In the genomic region with DNA sequence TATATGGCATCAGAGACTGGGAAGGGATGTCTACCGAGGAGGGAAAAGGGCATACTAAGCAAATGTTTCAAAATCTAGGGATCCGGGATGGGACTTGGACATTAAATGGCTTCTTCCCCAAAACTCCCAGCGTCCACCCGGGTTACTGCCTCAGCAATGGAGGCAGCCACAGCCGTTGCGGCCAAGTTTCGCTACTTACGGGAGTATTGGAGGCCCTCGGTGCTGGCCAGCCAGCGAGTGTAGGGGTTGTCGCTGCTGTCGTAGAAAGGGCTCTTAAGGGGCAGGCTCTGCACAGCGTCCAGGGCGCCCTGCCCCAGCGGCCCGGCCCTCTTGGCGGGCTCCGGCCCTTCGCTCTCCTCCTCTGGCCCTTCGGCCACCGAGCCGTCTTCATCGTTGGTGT, we compare ENCODE assay signal across 9 mouse cellular contexts. TPM values are rescaled to one million over a fixed set of nuclear protein-coding genes. Genes with fewer than 3 reads are reported as not detected.
DNase-seq lines count a peak whose midpoint lies in the region; ATAC-seq and TF ChIP-seq lines count a peak whose summit lies in the region.
"Had no signal": no experiment of that assay in that cellular context is flagged by ENCODE, and none has a peak within 500 bp of the region (broad histone marks: within the 10 kb centered on the region; RNA-seq: fewer than 3 reads in every experiment).

No protein-coding gene starts in this region.

- TF ChIP-seq POLR2A in olfactory bulb, adult 2 months (IDR thresholded peaks at IDR 0.05; ENCODE audit: insufficient read depth, low read depth, low read length) = no peak

- H3K36me3 ChIP-seq in embryonic facial prominence, embryonic 12.5 days = no peaks in the 10 kb centered on the region
- H3K36me3 ChIP-seq in intestine, embryonic 15.5 days = no peaks in the 10 kb centered on the region

- ATAC-seq in embryonic facial prominence, embryonic 12.5 days (ENCODE audit: insufficient number of reproducible peaks, insufficient read depth, low FRiP score, low TSS enrichment) = no peak
- no peak for ATAC-seq in intestine, embryonic 15.5 days
- ATAC-seq in frontal cortex, adult (ENCODE audit: low TSS enrichment) = no peak

- peak overlapping the region; percentile 36 for H3K4me3 ChIP-seq in left cerebral cortex, adult 2 months
- H3K4me3 ChIP-seq in embryonic facial prominence, embryonic 12.5 days = 0 out of 2 replicates have a peak overlapping the region, but pooled peaks have one; percentile 2
- peak overlapping the region; percentile 2; the same call in 1 of the 2 replicates for H3K4me3 ChIP-seq in intestine, embryonic 15.5 days (replicated peaks)
- H3K4me3 ChIP-seq in olfactory bulb, adult 2 months (ENCODE audit: insufficient read depth, low read depth, low read length) = peak overlapping the region; percentile 26

- DNase-seq in left cerebral cortex, adult 2 months (ENCODE audit: extremely low spot score in 1 of 2, low spot score in 2 of 2) = no peak
- no peak for DNase-seq in left cerebral cortex, adult 11 months (ENCODE audit: low spot score)
- DNase-seq in cerebellum, adult 8-10 months = no peak
- no peak for DNase-seq in right cerebral cortex, adult 2 months (ENCODE audit: low spot score in 2 of 2)

- no peak for TF ChIP-seq CTCF in left cerebral cortex, adult 2 months (IDR thresholded peaks at IDR 0.05)
- no peak for TF ChIP-seq CTCF in olfactory bulb, adult 2 months (IDR thresholded peaks at IDR 0.05; ENCODE audit: insufficient read depth, low read depth, low read length)

- peaks cover 91% of the 10 kb centered on the region for H3K27me3 ChIP-seq in embryonic facial prominence, embryonic 12.5 days
- peaks cover 95% of the 10 kb centered on the region for H3K27me3 ChIP-seq in intestine, embryonic 15.5 days (replicated peaks)

- intact Hi-C loops in left cerebral cortex, adult 2 months (cut with DNase I) = loop anchor here (5.0 kb wide), 2 partner anchors 177 to 847 kb away; a partner anchor contains a TSS

- H3K9me3 ChIP-seq in embryonic facial prominence, embryonic 12.5 days = no peaks in the 10 kb centered on the region
- no peaks in the 10 kb centered on the region for H3K9me3 ChIP-seq in intestine, embryonic 15.5 days

- no peak overlapping the region for H3K4me2 ChIP-seq in embryonic facial prominence, embryonic 12.5 days (replicated peaks)
- H3K4me2 ChIP-seq in intestine, embryonic 15.5 days (replicated peaks) = peak overlapping the region; percentile 24; the same call in 1 of the 2 replicates

- H3K9ac ChIP-seq in embryonic facial prominence, embryonic 12.5 days = no peak overlapping the region
- H3K9ac ChIP-seq in intestine, embryonic 15.5 days = no peak overlapping the region

- H3K4me1 ChIP-seq in embryonic facial prominence, embryonic 12.5 days = peaks cover 9% of the 10 kb centered on the region
- H3K4me1 ChIP-seq in intestine, embryonic 15.5 days (replicated peaks) = peaks cover 11% of the 10 kb centered on the region
- peaks cover 11% of the 10 kb centered on the region; the same call in 1 of the 2 replicates for H3K4me1 ChIP-seq in olfactory bulb, adult 2 months (ENCODE audit: control insufficient read depth, insufficient read depth, low read length)

- WGBS in embryonic facial prominence, embryonic 12.5 days = under 1% methylated on average over 23 of the region's 23 CpGs
- WGBS in intestine, embryonic 15.5 days = under 1% methylated on average over 23 of the region's 23 CpGs
- WGBS in olfactory bulb, adult 2 months = 2% methylated on average over 23 of the region's 23 CpGs

- H3K27ac ChIP-seq in left cerebral cortex, adult 2 months = peak overlapping the region; percentile 69
- H3K27ac ChIP-seq in embryonic facial prominence, embryonic 12.5 days = no peak overlapping the region
- H3K27ac ChIP-seq in intestine, embryonic 15.5 days = no peak overlapping the region
- no peak overlapping the region for H3K27ac ChIP-seq in olfactory bulb, adult 2 months (ENCODE audit: insufficient read depth, low read depth, low read length)

RNA-seq across cellular contexts. Expression of a gene that starts 8.5 kb away (rescaled TPM):
- 1 to 10 TPM; 4.1 to 4.5 TPM for total RNA-seq in left cerebral cortex, adult 2 months (2021)
- polyA plus RNA-seq in embryonic facial prominence, embryonic 12.5 days (2016; fragmentation: Nextera tagmentation; extraction: Ambion mirVana) = 0.24 and 0.33 TPM in 2 replicates
- 3.6 and 4.2 TPM in 2 replicates for polyA plus RNA-seq in intestine, embryonic 15.5 days (2015; fragmentation: Nextera tagmentation; extraction: Ambion mirVana)
- not detected in 2 replicates for polyA plus RNA-seq in olfactory bulb, adult 2 months (2012; ENCODE audit: insufficient read depth, insufficient read length, low replicate concordance, missing spikeins)
- polyA plus RNA-seq: gonadal fat pad, adult 2 months had no signal
